Mouse (Mus musculus) activated CD4-positive, CD25-positive, alpha-beta regulatory T cell, adult 4 months (primary cell): ENCODE measurements around the gene Guk1. TPM values are rescaled to one million over a fixed set of nuclear protein-coding genes. Genes with fewer than 3 reads are reported as not detected.

Source experiments
- ATAC-seq: one replicate; pipeline ENCODE4 v1.8.0; 2017
- polyA plus RNA-seq, 2 experiments: library from polyadenylated mRNA; unstranded; fragments of 100-300 nt; shearing (Covaris generic); gene quantifications; one replicate each; pipeline ENCODE4 v1.2.1; 2017

Guk1 gene
- polyA plus RNA-seq, 2 experiments from 2014 or later = 60.2 to 63.5 TPM

- ATAC-seq = peak; percentile 97
Measured at GRCm38 (mm10) chr11:59163255-59164236, 28.5 kb downstream of the Guk1 start, which contains the start of gene Iba57. Gene Iba57 (minus strand): TSS chr11:59163739.

GRCm38 (mm10) chr11:59162443-59163254 lies 29.4 kb downstream of the Guk1 start:
- peak; percentile 4 for ATAC-seq

GRCm38 (mm10) chr11:59161398-59161797 lies 30.6 kb downstream of the Guk1 start:
- ATAC-seq = no peak

GRCm38 (mm10) chr11:59159558-59159957 lies 32.5 kb downstream of the Guk1 start:
- no peak for ATAC-seq

GRCm38 (mm10) chr11:59159099-59159498 lies 32.9 kb downstream of the Guk1 start:
- no peak for ATAC-seq

GRCm38 (mm10) chr11:59155900-59156299 lies 36.1 kb downstream of the Guk1 start:
- ATAC-seq = no peak

- ATAC-seq = no peak
Measured at GRCm38 (mm10) chr11:59154220-59154619, 37.8 kb downstream of the Guk1 start.

GRCm38 (mm10) chr11:59151729-59152128 lies 40.3 kb downstream of the Guk1 start:
- ATAC-seq = no peak

- ATAC-seq = no peak
Measured at GRCm38 (mm10) chr11:59149302-59149701, 42.7 kb downstream of the Guk1 start.

GRCm38 (mm10) chr11:59142962-59143361 lies 49.0 kb downstream of the Guk1 start:
- no peak for ATAC-seq

- ATAC-seq = no peak
Measured at GRCm38 (mm10) chr11:59141772-59142370, 50.1 kb downstream of the Guk1 start.

- ATAC-seq = no peak
Measured at GRCm38 (mm10) chr11:59138537-59139486, 53.2 kb downstream of the Guk1 start.

- ATAC-seq = no peak
Measured at GRCm38 (mm10) chr11:59136994-59137706, 54.9 kb downstream of the Guk1 start.

GRCm38 (mm10) chr11:59135904-59136452 lies 56.0 kb downstream of the Guk1 start, which contains the start of gene Obscn:
Gene Obscn (minus strand): TSS chr11:59136402.
- no peak for ATAC-seq

GRCm38 (mm10) chr11:59135051-59135820 lies 56.8 kb downstream of the Guk1 start:
- ATAC-seq = no peak

GRCm38 (mm10) chr11:59134373-59134997 lies 57.5 kb downstream of the Guk1 start:
- no peak for ATAC-seq
